Mouse (Mus musculus) hindbrain, embryonic 10.5 days (tissue): ENCODE measurements around the gene Gm20219. TPM values are rescaled to one million over a fixed set of nuclear protein-coding genes. Genes with fewer than 3 reads are reported as not detected.
A peak's percentile ranks its signal among the peaks of the same experiment; 100 is the strongest.

Experiments used
- DNase-seq: peaks from one replicate; pipeline ENCODE4 v3.0.0-alpha.2; 2017; ENCODE audit warnings: low spot score
- H3K27ac ChIP-seq: fragments of 300-500 bp; sonication (generic); 2 replicates; pipeline ENCODE4 v1.5.1; 2016; ENCODE audit warnings: mild to moderate bottlenecking, moderate library complexity
- H3K27me3 ChIP-seq: fragments of 300-500 bp; sonication (generic); 2 replicates; pipeline ENCODE4 v1.6.1; 2016; ENCODE audit warnings: mild to moderate bottlenecking; ENCODE audit not compliant: poor library complexity, insufficient read depth, severe bottlenecking
- H3K36me3 ChIP-seq: fragments of 300-500 bp; sonication (generic); 2 replicates; pipeline ENCODE4 v1.6.1; 2016; ENCODE audit warnings: mild to moderate bottlenecking, moderate library complexity
- H3K4me1 ChIP-seq: fragments of 300-500 bp; sonication (generic); replicated peaks from 2 replicates; pipeline ENCODE4 v1.6.1; 2016; ENCODE audit warnings: mild to moderate bottlenecking
- H3K4me3 ChIP-seq: fragments of 300-500 bp; sonication (generic); 2 replicates; pipeline ENCODE4 v1.5.1; 2016; ENCODE audit warnings: mild to moderate bottlenecking, moderate library complexity
- H3K9me3 ChIP-seq: fragments of 300-500 bp; sonication (generic); 2 replicates; pipeline ENCODE4 v1.6.1; 2016; ENCODE audit warnings: mild to moderate bottlenecking, moderate library complexity
- WGBS: fragments of 180-500 bp; shearing (Covaris S2); methylation state at CpG from one replicate; pipeline ENCODE4 v1.1.7; 2016; 5-methylcytosine and 5-hydroxymethylcytosine counted together
- polyA plus RNA-seq: library from polyadenylated mRNA; unstranded; fragments of >200 nt; fragmentation: Nextera tagmentation; extraction: Ambion mirVana; gene quantifications from 2 replicates; pipeline ENCODE4 v1.2.1, GENCODE M21; 2016

The Gm20219 gene
- polyA plus RNA-seq, 1 experiment from 2014 or later: 0.92 TPM

- peak; percentile 6 for DNase-seq
- Histone ChIP-seq H3K27me3 (no peaks in the 10 kb centered on the region), H3K36me3 (no peaks in the 10 kb centered on the region), H3K27ac (peak overlapping the region; percentile 40; the same call in 1 of the 2 replicates), H3K4me1 (peaks cover 55% of the 10 kb centered on the region), H3K9me3 (no peaks in the 10 kb centered on the region), H3K4me3 (no peak overlapping the region)
- WGBS: 59% methylated on average over 4 of the region's 4 CpGs
These were observed 5.5 kb downstream of the Gm20219 start for GRCm38 (mm10) chr17:56548605-56549105.

DNA sequence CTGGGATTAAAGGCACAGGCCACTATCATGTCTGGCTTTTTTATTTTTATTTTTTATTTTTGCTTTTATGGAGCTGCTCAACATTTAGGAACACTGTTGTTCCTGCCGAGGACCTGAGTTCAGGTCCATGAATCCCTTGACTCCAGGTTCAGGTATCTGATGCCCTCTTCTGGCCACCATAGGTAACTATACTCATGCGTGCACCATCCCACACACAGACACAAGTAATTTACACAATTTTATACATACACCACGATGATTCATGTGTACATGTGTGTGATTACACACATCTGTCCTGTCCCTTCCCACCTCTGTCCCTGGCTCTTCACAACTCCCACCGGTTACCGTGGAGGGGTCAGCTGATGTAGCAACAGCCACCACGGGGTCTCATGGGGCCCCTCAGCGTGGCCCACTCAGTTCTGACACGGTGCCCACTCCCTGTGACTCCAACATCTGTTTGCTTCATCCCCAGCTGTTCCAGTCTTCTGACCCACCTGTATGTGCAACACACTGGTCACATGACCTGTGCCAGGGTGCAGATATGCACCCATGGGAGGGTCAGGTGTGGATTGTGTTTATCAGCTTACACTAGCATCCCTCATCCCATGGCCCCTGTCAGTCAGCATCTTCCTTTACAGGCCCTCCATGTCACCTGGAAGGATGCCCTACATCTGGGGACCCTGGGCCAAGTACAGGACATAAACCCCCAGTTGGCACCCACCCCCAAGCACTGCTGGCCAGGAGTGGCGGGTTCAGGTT, 6.2 kb downstream of the Gm20219 start:
- H3K27ac ChIP-seq: no peak overlapping the region
- peaks cover 60% of the 10 kb centered on the region for H3K4me1 ChIP-seq

GRCm38 (mm10) chr17:56547116-56547845, 6.9 kb downstream of the Gm20219 start:
- WGBS: 61% methylated on average over 17 of the region's 17 CpGs
- no peaks in the 10 kb centered on the region for H3K9me3 ChIP-seq
- H3K4me3 ChIP-seq: no peak overlapping the region
- H3K27ac ChIP-seq: no peak overlapping the region
- no peak for DNase-seq
- no peaks in the 10 kb centered on the region for H3K36me3 ChIP-seq
- H3K27me3 ChIP-seq: 0 out of 2 replicates have a peak, but pooled peaks cover 3% of the 10 kb centered on the region
- peaks cover 61% of the 10 kb centered on the region for H3K4me1 ChIP-seq

More for the DNA sequence above, 6.2 kb downstream of the Gm20219 start:
- H3K36me3 ChIP-seq: no peaks in the 10 kb centered on the region
- no peak overlapping the region for H3K4me3 ChIP-seq
- WGBS: 73% methylated on average over 9 of the region's 9 CpGs
- no peaks in the 10 kb centered on the region for H3K27me3 ChIP-seq
- no peaks in the 10 kb centered on the region for H3K9me3 ChIP-seq
- DNase-seq: peak; percentile 2

DNA sequence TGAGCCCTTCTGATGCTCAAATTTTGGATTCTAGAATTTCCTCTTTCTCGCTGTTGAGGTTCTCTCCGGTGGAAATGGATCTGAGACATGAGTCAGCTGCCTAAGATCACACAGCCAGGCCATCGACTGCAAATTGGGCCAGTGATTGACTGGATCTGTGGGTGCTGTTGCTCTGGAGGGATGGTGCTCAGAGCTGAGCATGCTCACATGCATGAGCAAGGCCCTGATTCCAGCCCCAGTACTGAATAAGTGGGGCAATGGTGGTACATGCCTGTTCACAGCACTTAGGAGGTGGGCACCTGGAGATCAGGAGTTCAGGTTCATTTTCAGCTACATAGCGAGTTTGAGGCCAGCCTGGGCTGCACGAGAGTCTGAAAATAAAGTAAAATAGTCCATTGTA, 7.6 kb downstream of the Gm20219 start:
- H3K27ac ChIP-seq: no peak overlapping the region
- peaks cover 57% of the 10 kb centered on the region for H3K4me1 ChIP-seq
- 87% methylated on average over 5 of the region's 5 CpGs for WGBS
- no peaks in the 10 kb centered on the region for H3K9me3 ChIP-seq
- 0 out of 2 replicates have a peak, but pooled peaks cover 6% of the 10 kb centered on the region for H3K27me3 ChIP-seq
- no peaks in the 10 kb centered on the region for H3K36me3 ChIP-seq
- no peak overlapping the region for H3K4me3 ChIP-seq
- DNase-seq: no peak

- H3K9me3 ChIP-seq: no peaks in the 10 kb centered on the region
- peaks cover 53% of the 10 kb centered on the region for H3K4me1 ChIP-seq
- 0 out of 2 replicates have a peak, but pooled peaks cover 6% of the 10 kb centered on the region for H3K27me3 ChIP-seq
- WGBS: 78% methylated on average over 1 of the region's 1 CpGs
- H3K36me3 ChIP-seq: no peaks in the 10 kb centered on the region
- H3K4me3 ChIP-seq: no peak overlapping the region
- no peak for DNase-seq
- no peak overlapping the region for H3K27ac ChIP-seq
These were observed 8.2 kb downstream of the Gm20219 start for GRCm38 (mm10) chr17:56545945-56546344.

GRCm38 (mm10) chr17:56544699-56545387, 9.3 kb downstream of the Gm20219 start:
- H3K4me3 ChIP-seq: no peak overlapping the region
- WGBS: 79% methylated on average over 7 of the region's 7 CpGs
- H3K27ac ChIP-seq: no peak overlapping the region
- H3K36me3 ChIP-seq: no peaks in the 10 kb centered on the region
- H3K4me1 ChIP-seq: peaks cover 56% of the 10 kb centered on the region
- no peak for DNase-seq
- H3K27me3 ChIP-seq: 0 out of 2 replicates have a peak, but pooled peaks cover 6% of the 10 kb centered on the region
- no peaks in the 10 kb centered on the region for H3K9me3 ChIP-seq

- WGBS: 84% methylated on average over 3 of the region's 3 CpGs
- no peaks in the 10 kb centered on the region for H3K36me3 ChIP-seq
- peaks cover 48% of the 10 kb centered on the region for H3K4me1 ChIP-seq
- no peaks in the 10 kb centered on the region for H3K9me3 ChIP-seq
- H3K27me3 ChIP-seq: 0 out of 2 replicates have a peak, but pooled peaks cover 6% of the 10 kb centered on the region
- H3K4me3 ChIP-seq: no peak overlapping the region
- DNase-seq: no peak
- no peak overlapping the region for H3K27ac ChIP-seq
These were observed 10.4 kb downstream of the Gm20219 start for GRCm38 (mm10) chr17:56543684-56544224.

GRCm38 (mm10) chr17:56542736-56543135, 11.5 kb downstream of the Gm20219 start:
- Histone ChIP-seq H3K27ac (peak overlapping the region; percentile 46; the same call in 1 of the 2 replicates), H3K27me3 (0 out of 2 replicates have a peak, but pooled peaks cover 6% of the 10 kb centered on the region), H3K36me3 (no peaks in the 10 kb centered on the region), H3K9me3 (no peaks in the 10 kb centered on the region), H3K4me3 (no peak overlapping the region), H3K4me1 (peaks cover 50% of the 10 kb centered on the region)
- WGBS: 49% methylated on average over 8 of the region's 8 CpGs
- DNase-seq: no peak

- 37% methylated on average over 6 of the region's 6 CpGs for WGBS
- H3K4me3 ChIP-seq: no peak overlapping the region
- no peaks in the 10 kb centered on the region for H3K36me3 ChIP-seq
- no peak overlapping the region for H3K27ac ChIP-seq
- H3K9me3 ChIP-seq: no peaks in the 10 kb centered on the region
- 0 out of 2 replicates have a peak, but pooled peaks cover 6% of the 10 kb centered on the region for H3K27me3 ChIP-seq
- peaks cover 60% of the 10 kb centered on the region for H3K4me1 ChIP-seq
- no peak for DNase-seq
These were observed 13.6 kb downstream of the Gm20219 start for GRCm38 (mm10) chr17:56540562-56540975.

DNA sequence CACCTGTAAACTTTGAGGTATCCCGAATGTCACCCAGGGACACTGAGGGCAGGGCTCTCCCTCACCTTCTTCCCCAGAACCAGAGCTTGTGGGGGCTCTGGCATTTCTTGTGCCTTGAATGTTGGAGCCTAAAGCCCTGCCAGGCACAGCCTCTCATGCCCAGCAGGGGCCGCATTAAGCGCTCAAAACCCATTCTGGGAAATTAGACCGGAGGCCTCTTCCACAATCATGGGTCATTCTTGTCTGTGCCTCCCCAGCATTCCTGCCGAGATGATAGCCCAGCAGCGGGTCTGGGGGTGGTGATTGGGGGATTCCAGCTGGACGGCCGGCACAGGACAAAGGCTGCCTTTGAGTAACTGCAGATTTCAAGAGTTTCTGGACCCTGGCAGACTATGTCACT, 16.3 kb downstream of the Gm20219 start:
- no peaks in the 10 kb centered on the region for H3K36me3 ChIP-seq
- DNase-seq: peak; percentile 47
- H3K27ac ChIP-seq: peak overlapping the region; percentile 19; the same call in 1 of the 2 replicates
- H3K4me1 ChIP-seq: peaks cover 48% of the 10 kb centered on the region
- 20% methylated on average over 8 of the region's 8 CpGs for WGBS
- 0 out of 2 replicates have a peak, but pooled peaks cover 3% of the 10 kb centered on the region for H3K9me3 ChIP-seq
- H3K4me3 ChIP-seq: no peak overlapping the region
- 0 out of 2 replicates have a peak, but pooled peaks cover 6% of the 10 kb centered on the region for H3K27me3 ChIP-seq

DNA sequence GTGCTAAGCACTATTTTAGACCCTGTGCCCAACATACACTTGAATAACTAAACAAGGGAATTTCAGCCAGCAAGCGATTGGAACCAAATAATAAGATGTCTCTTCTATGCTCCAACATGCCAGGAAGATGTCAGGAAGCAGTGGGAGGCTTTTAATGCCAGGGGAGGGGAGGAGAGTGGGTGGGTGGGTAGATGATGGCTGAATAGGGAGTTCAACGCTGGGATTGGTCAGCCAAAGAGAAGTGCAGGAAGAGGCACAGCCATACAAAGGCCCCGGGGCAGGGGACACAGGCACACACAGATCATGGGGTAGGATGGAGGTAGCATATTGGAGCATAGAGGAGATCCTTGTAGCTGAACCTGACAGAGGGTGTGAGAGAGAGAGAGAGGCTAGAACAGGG, 17.3 kb downstream of the Gm20219 start:
- 0 out of 2 replicates have a peak, but pooled peaks cover 3% of the 10 kb centered on the region for H3K9me3 ChIP-seq
- H3K4me1 ChIP-seq: peaks cover 39% of the 10 kb centered on the region
- no peak for DNase-seq
- no peaks in the 10 kb centered on the region for H3K27me3 ChIP-seq
- 55% methylated on average over 3 of the region's 3 CpGs for WGBS
- H3K27ac ChIP-seq: peak overlapping the region; percentile 45; the same call in 1 of the 2 replicates
- H3K36me3 ChIP-seq: no peaks in the 10 kb centered on the region
- no peak overlapping the region for H3K4me3 ChIP-seq

DNA sequence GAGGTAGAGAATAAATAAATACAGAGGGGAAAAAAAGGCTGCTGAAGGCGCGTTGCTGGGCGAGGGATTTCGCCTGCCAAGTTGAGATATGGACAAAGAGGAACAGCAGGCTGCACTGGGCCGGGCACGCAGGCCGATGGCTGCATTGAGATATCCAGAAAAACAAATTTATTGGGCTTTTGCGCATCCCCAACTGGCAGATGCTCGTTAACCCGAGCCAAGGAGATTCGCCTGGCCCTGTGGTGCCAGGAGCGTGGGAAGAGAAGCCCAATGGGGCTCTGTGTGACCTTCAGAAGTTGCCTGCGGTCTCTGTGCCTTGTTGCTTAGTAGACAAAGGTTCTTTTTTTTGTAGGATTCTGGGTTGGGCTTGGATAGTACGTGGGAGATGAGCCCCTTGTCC, 18.0 kb downstream of the Gm20219 start:
- H3K36me3 ChIP-seq: no peaks in the 10 kb centered on the region
- H3K27ac ChIP-seq: peak overlapping the region; percentile 64
- DNase-seq: no peak
- WGBS: 52% methylated on average over 14 of the region's 14 CpGs
- no peaks in the 10 kb centered on the region for H3K27me3 ChIP-seq
- 0 out of 2 replicates have a peak, but pooled peaks cover 3% of the 10 kb centered on the region for H3K9me3 ChIP-seq
- no peak overlapping the region for H3K4me3 ChIP-seq
- peaks cover 39% of the 10 kb centered on the region for H3K4me1 ChIP-seq
